Mouse (Mus musculus) thymus, postnatal 0 days (tissue): Measurements from ENCODE around the gene Mrps23. TPM values are rescaled to one million over a fixed set of nuclear protein-coding genes. Genes with fewer than 3 reads are reported as not detected.
A peak's percentile ranks its signal among the peaks of the same experiment; 100 is the strongest.

Experiments used
- DNase-seq: peaks from one replicate; pipeline ENCODE4 v3.0.0-alpha.2; 2015; ENCODE audit warnings: low spot score
- polyA plus RNA-seq: library from polyadenylated mRNA; unstranded; fragments of >200 nt; fragmentation: Nextera tagmentation; extraction: Ambion mirVana; gene quantifications from 2 replicates; pipeline ENCODE4 v1.2.1, GENCODE M21; 2015

Mrps23 gene
- polyA plus RNA-seq, 1 experiment from 2014 or later, result 95.0 TPM

- DNase-seq, result no peak
Measured at GRCm38 (mm10) chr11:88248636-88249035, 44.4 kb downstream of the Mrps23 start.

- no peak for DNase-seq
Measured at GRCm38 (mm10) chr11:88250568-88250967, 46.4 kb downstream of the Mrps23 start.

- no peak for DNase-seq
Measured at GRCm38 (mm10) chr11:88251295-88251694, 47.1 kb downstream of the Mrps23 start.

GRCm38 (mm10) chr11:88251972-88252766, 48.0 kb downstream of the Mrps23 start:
- peak; percentile 68 for DNase-seq

DNA sequence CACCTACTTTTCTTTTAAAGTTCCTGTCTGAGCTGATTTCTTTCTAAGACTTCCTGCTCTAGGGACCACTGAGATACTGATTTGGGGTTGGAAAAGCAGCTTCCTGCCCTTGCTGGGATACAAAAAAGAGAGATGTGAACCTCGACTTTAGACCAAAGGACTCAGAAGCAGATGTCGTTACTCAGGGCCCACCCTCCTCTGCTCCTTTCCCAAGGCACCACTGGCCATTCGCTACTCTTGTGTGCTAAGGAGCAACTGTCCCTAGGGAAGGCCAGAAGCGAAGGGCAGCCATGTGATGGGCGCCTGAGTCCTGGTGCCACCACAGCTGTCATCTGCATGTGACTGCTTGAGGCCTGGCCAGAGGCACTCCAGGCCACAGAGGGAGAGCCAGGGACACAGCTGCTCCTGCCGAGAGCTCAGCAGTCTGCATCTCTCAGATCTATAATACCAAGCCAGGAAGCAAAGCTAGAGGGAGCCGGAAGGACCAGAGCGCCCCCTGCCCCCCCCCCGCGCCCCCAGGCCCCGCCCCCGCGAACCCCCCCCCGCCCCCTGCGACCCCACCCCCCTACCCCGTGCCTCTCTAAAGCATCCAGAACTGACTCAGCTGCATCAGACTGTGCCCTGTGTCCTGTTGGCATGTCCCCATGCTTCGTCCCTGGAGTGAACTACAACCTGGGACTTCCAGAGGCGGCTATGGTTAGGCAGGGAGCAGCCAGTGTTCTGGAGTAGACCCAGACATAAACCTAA, 48.8 kb downstream of the Mrps23 start:
- DNase-seq, result peak; percentile 9

GRCm38 (mm10) chr11:88253514-88254167, 49.5 kb downstream of the Mrps23 start:
- DNase-seq, result no peak

DNA sequence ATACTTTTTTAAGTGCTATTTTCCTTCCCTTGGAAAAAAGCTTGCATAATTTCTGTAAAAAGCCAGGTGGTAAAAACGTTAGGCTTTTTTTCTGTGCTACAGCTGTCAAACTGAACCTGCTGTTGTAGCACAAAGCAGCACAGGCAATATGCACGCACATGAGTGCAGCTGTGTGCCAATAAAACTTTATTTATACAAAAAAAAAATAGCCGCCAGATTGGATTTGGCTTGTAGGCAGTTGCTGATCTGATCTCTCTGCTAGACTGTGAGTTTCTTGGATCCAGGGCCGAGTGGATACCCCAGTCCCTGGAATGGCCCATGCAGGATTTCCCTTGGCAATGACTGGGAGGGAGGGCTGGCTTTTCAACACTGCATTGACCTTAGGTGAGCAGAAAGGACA, 53.5 kb downstream of the Mrps23 start:
- DNase-seq, result no peak

- DNase-seq, result peak; percentile 30
Measured at GRCm38 (mm10) chr11:88258212-88258611, 54.0 kb downstream of the Mrps23 start.

GRCm38 (mm10) chr11:88260463-88260862, 56.3 kb downstream of the Mrps23 start:
- no peak for DNase-seq

Other genes with a start within 250 kb of the Mrps23 start
- gene Dynll2, start 216.9 kb upstream of the Mrps23 start, polyA plus RNA-seq, result 23.1 and 26.6 TPM in 2 replicates
- gene Srsf1, start 157.0 kb upstream of the Mrps23 start, polyA plus RNA-seq, result 308 and 311 TPM in 2 replicates
- 32.8 and 33.1 TPM in 2 replicates for gene Vezf1, start 136.1 kb upstream of the Mrps23 start, polyA plus RNA-seq
- gene Cuedc1, start 106.3 kb upstream of the Mrps23 start, polyA plus RNA-seq, result 10.7 and 11.4 TPM in 2 replicates
- gene Ccdc182, start 89.7 kb downstream of the Mrps23 start, polyA plus RNA-seq, result not detected in 2 replicates